Mouse (Mus musculus): Measurements from ENCODE around the gene Patj. TPM values are rescaled to one million over a fixed set of nuclear protein-coding genes. Genes with fewer than 3 reads are reported as not detected.

Patj gene
- total RNA-seq, 1 experiment = 17.7 TPM

DNA sequence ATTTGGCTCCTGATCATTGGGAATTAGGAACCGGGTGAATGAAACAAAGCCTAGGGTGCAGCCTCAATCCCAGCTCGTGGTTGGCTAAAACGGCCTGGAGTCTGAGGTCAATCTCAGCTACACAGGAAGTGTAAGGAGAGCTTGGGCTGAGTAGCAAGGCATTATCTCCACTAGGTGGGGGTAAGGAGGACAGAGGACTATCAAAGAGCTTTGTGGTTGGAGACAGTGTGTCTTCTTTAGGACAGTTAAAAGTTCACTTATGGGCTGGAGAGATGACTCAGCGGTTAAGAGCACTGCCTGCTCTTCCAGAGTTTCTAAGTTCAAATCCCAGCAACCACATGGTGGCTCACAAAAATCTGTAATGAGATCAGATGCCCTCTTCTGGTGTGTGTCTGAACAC is 329.9 kb downstream of the Patj start:
- in situ Hi-C loops (cut with MboI; ENCODE audit: low sequenced_read_pairs in 2 of 2, unreplicated experiment in 2 of 2) = loop anchor here (10.0 to 25.0 kb wide), 2 partner anchors 159 to 162 kb away; no protein-coding TSS in a partner anchor
- Histone ChIP-seq H3K4me3 (ENCODE audit: insufficient read depth in 1 of 2, low read depth in 1 of 2, low read length in 2 of 2, poor library complexity in 1 of 2, severe bottlenecking in 1 of 2) (peak overlapping the region; percentile 22 to 95; a peak in 1 of 4 replicates), H3K9ac (ENCODE audit: insufficient read depth, low read depth, low read length, poor library complexity, severe bottlenecking) (peak overlapping the region; percentile 42; the same call in 1 of the 2 replicates), H3K9me3 (ENCODE audit: control insufficient read depth, insufficient read depth, low read depth, low read length) (no peaks in the 10 kb centered on the region), H3K36me3 (ENCODE audit: control insufficient read depth, insufficient read depth, low read length, poor library complexity, severe bottlenecking) (peaks cover 11% of the 10 kb centered on the region), H3K27ac (ENCODE audit: insufficient read depth, low read depth, low read length, poor library complexity, severe bottlenecking) (peak overlapping the region; percentile 96; the same call in 1 of the 2 replicates), H3K4me1 (ENCODE audit: control insufficient read depth in 2 of 2, insufficient read depth in 2 of 2, low read length in 2 of 2, poor library complexity in 1 of 2) (0 out of 4 replicates have a peak, but pooled peaks cover 0 to 4% of the 10 kb centered on the region in 2 experiments)
- TF ChIP-seq MAFK (IDR thresholded peaks at IDR 0.05; ENCODE audit: insufficient read depth, low read depth, low read length) (peak; percentile 93), ZNF384 (IDR thresholded peaks at IDR 0.05; ENCODE audit: low read depth, low read length) (no peak), ZC3H11A (IDR thresholded peaks at IDR 0.05; ENCODE audit: borderline replicate concordance, low read depth, low read length) (0 out of 2 replicates have a peak, but pooled peaks have one; percentile 47), CHD2 (IDR thresholded peaks at IDR 0.05; ENCODE audit: low read depth, low read length) (0 out of 2 replicates have a peak, but pooled peaks have one; percentile 42), HCFC1 (IDR thresholded peaks at IDR 0.05; ENCODE audit: borderline replicate concordance, insufficient read depth, low read length) (no peak)
- peak; percentile 81 for DNase-seq (ENCODE audit: low read depth, low spot score)

GRCm38 (mm10) chr4:98726590-98727237 is 331.1 kb downstream of the Patj start, which contains the start of gene L1td1:
TSS of gene L1td1 (plus strand) at chr4:98726734.
- peak within 1 kb of the TSS; percentile 96 for H3K27ac ChIP-seq (ENCODE audit: insufficient read depth, low read depth, low read length, poor library complexity, severe bottlenecking)
- in situ Hi-C loops (cut with MboI; ENCODE audit: low sequenced_read_pairs in 2 of 2, unreplicated experiment in 2 of 2) = loop anchor here (10.0 to 25.0 kb wide), 2 partner anchors 158 to 161 kb away; no protein-coding TSS in a partner anchor
- H3K9me3 ChIP-seq (ENCODE audit: control insufficient read depth, insufficient read depth, low read depth, low read length) = no peaks in the 10 kb centered on the region
- peaks cover 2 to 4% of the 10 kb centered on the region in 2 experiments; a peak in 1 of 4 replicates for H3K4me1 ChIP-seq (ENCODE audit: control insufficient read depth in 2 of 2, insufficient read depth in 2 of 2, low read length in 2 of 2, poor library complexity in 1 of 2)
- H3K4me3 ChIP-seq (ENCODE audit: insufficient read depth in 1 of 2, low read depth in 1 of 2, low read length in 2 of 2, poor library complexity in 1 of 2, severe bottlenecking in 1 of 2) = peak within 1 kb of the TSS; percentile 94 to 95
- peak; percentile 73 for DNase-seq (ENCODE audit: low read depth, low spot score)
- TF ChIP-seq CHD2 (IDR thresholded peaks at IDR 0.05; ENCODE audit: low read depth, low read length) (no peak), MAFK (IDR thresholded peaks at IDR 0.05; ENCODE audit: insufficient read depth, low read depth, low read length) (0 out of 2 replicates have a peak, but pooled peaks have one; percentile 16)
- H3K9ac ChIP-seq (ENCODE audit: insufficient read depth, low read depth, low read length, poor library complexity, severe bottlenecking) = peak within 1 kb of the TSS; percentile 97
- H3K36me3 ChIP-seq (ENCODE audit: control insufficient read depth, insufficient read depth, low read length, poor library complexity, severe bottlenecking) = peaks cover 24% of the 10 kb centered on the region

DNA sequence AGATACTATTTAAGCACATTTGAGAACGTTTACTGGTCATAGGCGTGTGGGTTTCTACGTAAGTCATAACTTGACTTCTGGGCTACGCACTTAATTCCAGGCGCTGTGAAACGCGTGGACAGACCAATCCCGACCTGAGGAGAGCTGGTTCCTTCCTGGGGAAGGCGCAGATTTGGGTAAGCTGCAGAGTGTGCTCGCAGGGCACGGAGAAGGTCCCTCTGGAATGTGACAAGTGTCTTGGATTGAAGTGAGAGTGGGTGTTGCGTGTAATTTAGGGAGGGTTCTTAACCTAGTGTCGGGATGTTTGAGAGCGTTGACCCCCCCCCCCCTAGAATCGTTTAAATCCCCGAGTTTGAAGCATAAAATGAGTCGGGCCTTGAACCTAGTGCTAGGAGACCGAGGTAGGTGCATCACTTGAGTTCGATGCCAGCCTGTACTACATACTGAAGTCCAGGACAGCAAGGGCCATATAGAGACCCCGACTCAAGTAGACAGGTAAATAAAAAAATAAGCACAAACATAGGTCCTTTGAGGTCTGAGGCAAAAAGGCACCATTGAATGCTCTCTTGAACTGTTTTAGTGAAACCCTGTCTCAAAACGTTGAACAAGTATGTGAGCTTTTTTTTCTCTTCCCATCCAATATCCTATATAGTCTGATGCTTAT is 331.8 kb downstream of the Patj start:
- DNase-seq (ENCODE audit: low read depth, low spot score) = no peak
- TF ChIP-seq ZC3H11A (IDR thresholded peaks at IDR 0.05; ENCODE audit: borderline replicate concordance, low read depth, low read length) (no peak), ZNF384 (IDR thresholded peaks at IDR 0.05; ENCODE audit: low read depth, low read length) (no peak), HCFC1 (IDR thresholded peaks at IDR 0.05; ENCODE audit: borderline replicate concordance, insufficient read depth, low read length) (no peak), CHD2 (IDR thresholded peaks at IDR 0.05; ENCODE audit: low read depth, low read length) (no peak), MAFK (IDR thresholded peaks at IDR 0.05; ENCODE audit: insufficient read depth, low read depth, low read length) (no peak)
- Histone ChIP-seq H3K27ac (ENCODE audit: insufficient read depth, low read depth, low read length, poor library complexity, severe bottlenecking) (peak overlapping the region; percentile 95), H3K9ac (ENCODE audit: insufficient read depth, low read depth, low read length, poor library complexity, severe bottlenecking) (peak overlapping the region; percentile 97), H3K4me1 (ENCODE audit: control insufficient read depth in 2 of 2, insufficient read depth in 2 of 2, low read length in 2 of 2, poor library complexity in 1 of 2) (peaks cover 0 to 2% of the 10 kb centered on the region in 2 experiments; a peak in 1 of 4 replicates), H3K9me3 (ENCODE audit: control insufficient read depth, insufficient read depth, low read depth, low read length) (no peaks in the 10 kb centered on the region), H3K4me3 (ENCODE audit: insufficient read depth in 1 of 2, low read depth in 1 of 2, low read length in 2 of 2, poor library complexity in 1 of 2, severe bottlenecking in 1 of 2) (peak overlapping the region; percentile 94 to 95), H3K36me3 (ENCODE audit: control insufficient read depth, insufficient read depth, low read length, poor library complexity, severe bottlenecking) (peaks cover 27% of the 10 kb centered on the region)
- in situ Hi-C loops (cut with MboI; ENCODE audit: low sequenced_read_pairs in 2 of 2, unreplicated experiment in 2 of 2) = loop anchor here (10.0 to 25.0 kb wide), 2 partner anchors 157 to 160 kb away; no protein-coding TSS in a partner anchor

DNA sequence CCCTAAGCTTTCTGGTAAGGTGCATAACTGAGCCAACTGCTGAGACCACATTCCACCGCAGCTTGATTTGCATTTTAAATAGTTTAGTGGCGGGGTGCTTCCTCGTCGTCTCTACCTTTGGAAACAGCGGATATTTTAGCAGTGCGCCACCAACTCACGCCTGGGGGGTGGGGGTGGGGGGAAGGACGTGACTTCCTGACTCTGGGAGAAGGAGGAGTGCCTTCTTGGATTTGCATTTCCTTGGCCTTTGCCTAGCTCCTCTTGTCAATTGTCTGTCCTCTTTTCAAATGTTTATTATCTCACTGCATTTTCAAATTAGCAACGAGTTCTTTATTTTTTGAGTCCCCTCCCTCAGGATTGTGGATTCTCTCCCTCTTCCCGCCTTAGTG is 332.4 kb downstream of the Patj start:
- no peak for TF ChIP-seq CHD2 (IDR thresholded peaks at IDR 0.05; ENCODE audit: low read depth, low read length)
- no peak for TF ChIP-seq HCFC1 (IDR thresholded peaks at IDR 0.05; ENCODE audit: borderline replicate concordance, insufficient read depth, low read length)
- TF ChIP-seq ZNF384 (IDR thresholded peaks at IDR 0.05; ENCODE audit: low read depth, low read length) = no peak
- no peak for TF ChIP-seq MAFK (IDR thresholded peaks at IDR 0.05; ENCODE audit: insufficient read depth, low read depth, low read length)
- no peak for TF ChIP-seq ZC3H11A (IDR thresholded peaks at IDR 0.05; ENCODE audit: borderline replicate concordance, low read depth, low read length)
- in situ Hi-C loops (cut with MboI; ENCODE audit: low sequenced_read_pairs in 2 of 2, unreplicated experiment in 2 of 2) = loop anchor here (10.0 to 25.0 kb wide), 2 partner anchors 157 to 159 kb away; no protein-coding TSS in a partner anchor
- Histone ChIP-seq H3K9ac (ENCODE audit: insufficient read depth, low read depth, low read length, poor library complexity, severe bottlenecking) (0 out of 2 replicates have a peak overlapping the region, but pooled peaks have one; percentile 74), H3K4me3 (ENCODE audit: insufficient read depth in 1 of 2, low read depth in 1 of 2, low read length in 2 of 2, poor library complexity in 1 of 2, severe bottlenecking in 1 of 2) (peak overlapping the region; percentile 94 to 95), H3K4me1 (ENCODE audit: control insufficient read depth in 2 of 2, insufficient read depth in 2 of 2, low read length in 2 of 2, poor library complexity in 1 of 2) (peaks cover 0 to 2% of the 10 kb centered on the region in 2 experiments; a peak in 1 of 4 replicates), H3K36me3 (ENCODE audit: control insufficient read depth, insufficient read depth, low read length, poor library complexity, severe bottlenecking) (peaks cover 31% of the 10 kb centered on the region), H3K27ac (ENCODE audit: insufficient read depth, low read depth, low read length, poor library complexity, severe bottlenecking) (peak overlapping the region; percentile 97), H3K9me3 (ENCODE audit: control insufficient read depth, insufficient read depth, low read depth, low read length) (no peaks in the 10 kb centered on the region)
- DNase-seq (ENCODE audit: low read depth, low spot score) = peak; percentile 81
